Mouse (Mus musculus) urinary bladder, adult 18-20 months (tissue): Measurements from ENCODE around the gene Sirt6.
"Not testable (repeated sequence)": the region's sequence is repeated elsewhere in the genome, so short reads cannot be mapped to it uniquely, and the experiment has no call there.

Experiments used
- DNase-seq, 2 experiments: peaks; one replicate each; pipeline ENCODE4 v3.0.0; 2022; ENCODE audit warnings: low spot score in 2 of 2, mixed read lengths in 2 of 2

The Sirt6 gene

DNA sequence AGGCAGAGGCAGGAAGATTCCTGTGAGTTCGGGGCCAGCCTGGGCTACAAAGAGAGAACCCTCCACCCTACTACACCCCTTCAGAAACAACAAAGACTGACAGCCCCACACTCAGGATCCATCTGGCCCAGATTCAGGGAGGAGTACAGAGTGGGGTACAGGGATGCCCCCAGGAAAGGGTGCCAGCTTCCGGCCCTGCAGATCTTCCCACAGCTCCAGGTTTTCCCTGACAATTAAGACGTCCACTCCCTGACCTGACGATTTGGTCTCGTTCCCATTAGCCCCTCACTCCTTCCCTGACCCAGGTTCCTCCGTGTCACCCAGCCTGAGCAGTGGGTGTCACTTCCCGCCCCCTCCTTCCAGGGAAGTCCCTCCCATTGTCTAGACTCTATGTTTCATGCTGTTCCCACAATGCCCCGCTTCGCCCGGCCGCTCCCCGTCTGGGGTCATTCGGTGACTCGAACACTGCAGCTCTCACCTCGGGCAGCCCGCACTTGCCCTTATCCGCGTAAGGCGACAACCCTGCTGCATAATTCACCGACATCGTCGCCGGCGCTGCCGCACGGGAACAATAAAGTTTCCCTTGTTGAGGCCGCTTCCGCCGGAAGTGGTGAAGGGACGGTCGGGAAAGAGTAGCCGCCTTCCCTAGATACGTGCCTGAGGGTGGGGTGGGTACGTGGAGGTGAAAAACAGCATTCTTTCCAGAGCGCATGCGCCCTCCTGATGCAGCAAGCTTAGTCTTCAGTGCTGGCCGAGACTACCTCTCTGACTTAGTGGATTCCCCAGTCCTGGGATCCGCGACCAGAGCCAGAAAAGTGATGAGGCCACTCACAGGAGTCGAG, at the start of gene Sirt6:
TSS of gene Sirt6 (minus strand) at position 804 of the 842 bp plus-strand sequence.
- peak; percentile 89 to 90 for DNase-seq

DNA sequence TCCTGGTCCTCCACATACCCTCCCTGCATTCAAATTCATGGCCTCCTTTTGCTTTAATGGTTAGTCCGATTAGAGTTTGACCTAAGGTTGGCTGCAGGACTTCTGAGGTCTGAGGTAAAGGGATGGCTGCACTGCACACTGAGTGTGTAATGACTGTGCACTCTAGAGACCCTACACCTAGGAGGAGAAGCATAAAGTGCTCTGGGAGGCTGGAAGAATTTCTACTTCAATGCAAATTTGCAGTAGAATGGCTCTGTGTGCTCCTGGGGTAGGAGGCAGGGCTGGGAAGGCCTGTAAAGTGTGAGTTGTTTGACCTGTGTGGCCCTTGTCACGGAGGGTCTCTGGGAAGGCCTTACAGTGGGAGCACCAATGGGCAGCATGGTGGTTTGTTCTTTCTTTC, 28.6 kb upstream of the Sirt6 start:
- no peak for DNase-seq

DNA sequence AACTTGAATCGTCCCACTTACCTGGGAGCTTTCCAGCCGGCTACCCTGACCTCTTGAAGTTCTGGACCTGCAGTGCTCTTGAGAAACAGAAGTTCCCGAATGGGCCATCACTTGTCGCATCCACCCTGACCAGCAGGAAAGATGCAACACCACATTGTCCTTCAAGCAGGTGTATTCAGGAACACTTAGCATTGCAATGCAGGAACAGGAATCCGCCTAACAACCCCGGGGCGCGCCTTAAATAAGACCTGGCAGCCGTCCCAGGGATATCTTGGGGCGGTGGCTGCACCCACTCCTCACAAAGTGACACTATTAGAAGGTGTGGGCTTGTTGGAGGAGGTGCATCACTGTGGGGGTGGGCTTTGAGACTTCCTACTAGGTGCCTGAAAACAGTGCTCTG, 27.6 kb upstream of the Sirt6 start:
- DNase-seq: no peak

DNA sequence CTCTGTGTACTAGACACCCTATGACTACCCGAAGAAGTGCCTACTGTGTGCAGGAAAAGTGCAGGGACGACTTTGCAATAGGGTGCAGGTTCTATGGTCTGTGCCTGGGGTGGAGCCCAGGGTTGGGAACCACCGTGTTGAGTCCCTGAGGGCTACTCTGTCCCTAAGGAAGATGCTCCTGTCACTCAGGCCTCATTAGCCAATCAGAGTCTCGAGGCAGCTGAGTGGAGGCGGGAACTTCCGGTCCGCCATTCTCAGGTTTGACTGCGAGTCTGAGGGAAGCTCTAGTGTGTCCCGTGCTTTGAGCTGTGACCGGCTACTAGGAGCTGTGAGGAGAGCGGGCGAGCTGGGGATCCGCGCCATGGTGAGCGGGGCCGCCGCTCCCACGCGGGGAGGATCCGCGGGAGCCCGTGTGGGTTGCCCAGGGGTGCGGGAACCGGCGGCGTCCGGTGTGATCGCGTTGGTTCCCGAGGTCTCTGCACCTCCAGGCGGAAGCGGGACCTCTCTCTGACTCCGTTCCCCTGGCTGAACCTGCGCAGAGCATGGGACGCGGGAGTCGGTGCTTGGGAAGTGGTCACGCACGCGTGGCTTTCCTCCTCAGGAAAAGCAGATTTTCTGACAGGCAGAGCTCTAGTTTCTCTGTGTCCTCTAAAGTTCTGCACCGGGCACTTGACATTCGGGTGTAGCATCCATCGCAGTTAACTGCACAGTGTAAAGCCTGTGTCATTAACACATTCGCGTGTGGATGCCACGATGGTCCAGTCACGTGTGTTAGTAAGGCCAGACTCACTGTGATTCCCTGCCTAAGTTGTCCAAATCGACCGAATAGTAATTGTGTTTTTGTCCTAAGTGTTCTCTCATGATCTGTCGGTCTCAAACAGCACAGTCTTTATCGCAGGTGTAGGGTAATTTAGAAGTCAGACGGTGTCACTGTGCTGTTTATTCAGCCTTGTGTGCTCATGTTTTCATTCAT, 21.5 kb upstream of the Sirt6 start, which contains the start of gene Gm10778:
TSS of gene Gm10778 (plus strand) at position 257 of the 973 bp plus-strand sequence.
- DNase-seq: peak; percentile 76 to 80

DNA sequence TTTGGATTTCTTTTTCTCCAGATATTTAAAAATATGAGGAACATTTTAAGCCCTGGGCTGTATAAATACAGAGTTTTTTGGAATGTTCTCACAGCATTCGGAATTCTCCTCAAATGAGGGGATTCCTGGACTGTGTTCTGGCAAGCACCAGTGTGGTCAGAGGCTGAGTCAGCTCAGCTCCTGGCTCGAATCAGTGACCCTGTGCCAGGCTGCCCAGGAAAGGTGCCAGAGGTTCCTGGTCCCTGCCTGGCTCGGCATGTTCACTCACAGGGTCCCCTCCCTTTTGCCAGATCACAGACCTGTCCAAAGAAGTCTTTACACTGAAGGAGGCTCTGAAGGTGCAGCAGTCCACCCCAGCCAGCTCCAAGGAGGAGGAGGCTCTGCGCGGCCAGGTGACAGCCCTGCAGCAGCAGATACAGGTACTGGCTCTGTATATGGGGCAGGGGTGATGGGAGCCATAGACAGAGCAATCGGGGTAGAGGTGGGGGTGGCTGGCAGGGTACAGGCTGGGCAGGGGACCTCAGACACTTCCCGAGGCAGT, 18.5 kb upstream of the Sirt6 start:
- DNase-seq: no peak

DNA sequence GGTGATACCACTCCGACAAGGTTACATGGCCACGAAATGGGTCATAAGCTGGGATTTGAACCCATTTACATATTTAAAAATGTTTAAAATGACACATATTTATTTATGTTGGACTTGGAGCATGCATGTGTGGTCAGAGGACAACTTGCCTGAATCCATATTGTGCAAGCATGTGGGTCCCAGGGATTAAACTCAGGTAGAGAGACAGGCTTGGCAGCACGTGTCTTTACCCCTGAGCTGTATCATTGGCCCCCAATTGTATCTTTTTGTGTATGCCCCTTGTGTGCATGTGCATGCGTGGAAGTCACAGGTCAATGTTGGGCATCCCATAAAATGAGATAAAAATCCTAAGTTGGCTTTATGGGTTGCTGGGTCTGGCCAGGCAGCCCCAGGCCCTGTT, 17.8 kb upstream of the Sirt6 start:
- DNase-seq: no peak

DNA sequence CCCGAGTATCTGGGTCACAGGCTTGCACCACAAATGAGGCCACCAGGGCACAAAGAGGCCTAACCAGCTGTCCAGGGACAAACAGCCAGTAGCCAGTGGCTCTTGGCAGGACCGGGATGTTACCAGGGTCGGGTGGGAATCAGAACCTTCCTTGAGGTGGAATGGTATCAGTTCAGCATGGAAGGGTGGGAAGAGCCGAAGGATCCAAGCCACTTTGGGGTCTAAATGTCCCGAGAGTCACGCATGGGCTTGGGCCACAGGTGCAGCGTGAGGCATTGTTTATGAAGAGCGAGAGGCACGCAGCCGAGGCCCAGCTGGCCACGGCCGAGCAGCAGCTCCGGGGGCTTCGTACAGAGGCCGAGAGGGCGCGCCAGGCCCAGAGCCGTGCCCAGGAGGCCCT, 17.1 kb upstream of the Sirt6 start:
- DNase-seq: no peak

DNA sequence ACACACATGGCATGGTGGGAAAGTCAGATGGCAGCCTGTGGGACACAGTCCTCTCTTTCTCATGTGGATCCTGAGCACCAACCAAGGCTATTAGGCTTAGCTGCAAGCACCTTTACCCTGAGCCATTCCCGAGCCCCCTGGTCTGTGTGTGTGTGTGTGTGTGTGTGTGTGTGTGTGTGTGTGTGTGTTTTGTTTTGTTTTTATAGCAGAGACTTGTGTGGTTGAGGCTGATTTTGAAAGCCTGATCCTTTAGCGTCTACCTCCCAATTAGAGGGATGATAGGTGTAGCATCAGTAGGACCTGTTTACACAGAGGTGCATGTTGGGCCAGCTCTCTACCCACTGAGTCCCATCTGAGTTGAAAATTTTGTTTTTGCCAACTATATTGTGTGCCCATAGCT, 16.6 kb upstream of the Sirt6 start:
- DNase-seq: no peak

DNA sequence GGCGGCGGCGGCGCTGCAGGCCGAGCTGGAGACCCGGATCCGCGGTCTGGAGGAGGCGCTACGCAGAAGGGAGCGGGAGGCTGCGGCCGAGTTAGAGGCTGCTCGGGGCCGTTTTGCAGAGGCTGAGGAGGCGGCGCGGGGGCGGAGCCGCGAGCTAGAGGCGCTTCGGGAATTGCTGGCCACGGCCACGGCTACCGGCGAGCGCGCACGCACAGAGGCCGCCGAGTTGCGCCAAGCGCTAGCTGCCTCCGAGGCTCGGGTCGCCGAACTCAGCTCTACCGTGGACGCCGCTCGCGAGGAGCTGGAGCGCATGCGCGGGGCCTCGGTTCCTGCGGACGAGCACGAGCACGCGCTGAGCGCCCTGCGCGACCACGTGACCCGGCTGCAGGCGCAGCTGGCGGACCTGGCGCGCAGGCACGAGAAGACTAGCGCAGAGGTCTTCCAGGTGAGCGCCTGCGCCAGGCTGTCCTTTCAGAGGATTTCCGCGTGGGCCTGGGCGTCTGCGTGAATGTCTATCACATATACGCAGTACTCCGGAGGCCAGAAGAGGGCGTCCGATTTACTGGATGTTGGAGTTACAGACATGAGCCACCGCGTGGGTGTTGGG, 16.0 kb upstream of the Sirt6 start:
- peak; percentile 86 to 94 for DNase-seq

DNA sequence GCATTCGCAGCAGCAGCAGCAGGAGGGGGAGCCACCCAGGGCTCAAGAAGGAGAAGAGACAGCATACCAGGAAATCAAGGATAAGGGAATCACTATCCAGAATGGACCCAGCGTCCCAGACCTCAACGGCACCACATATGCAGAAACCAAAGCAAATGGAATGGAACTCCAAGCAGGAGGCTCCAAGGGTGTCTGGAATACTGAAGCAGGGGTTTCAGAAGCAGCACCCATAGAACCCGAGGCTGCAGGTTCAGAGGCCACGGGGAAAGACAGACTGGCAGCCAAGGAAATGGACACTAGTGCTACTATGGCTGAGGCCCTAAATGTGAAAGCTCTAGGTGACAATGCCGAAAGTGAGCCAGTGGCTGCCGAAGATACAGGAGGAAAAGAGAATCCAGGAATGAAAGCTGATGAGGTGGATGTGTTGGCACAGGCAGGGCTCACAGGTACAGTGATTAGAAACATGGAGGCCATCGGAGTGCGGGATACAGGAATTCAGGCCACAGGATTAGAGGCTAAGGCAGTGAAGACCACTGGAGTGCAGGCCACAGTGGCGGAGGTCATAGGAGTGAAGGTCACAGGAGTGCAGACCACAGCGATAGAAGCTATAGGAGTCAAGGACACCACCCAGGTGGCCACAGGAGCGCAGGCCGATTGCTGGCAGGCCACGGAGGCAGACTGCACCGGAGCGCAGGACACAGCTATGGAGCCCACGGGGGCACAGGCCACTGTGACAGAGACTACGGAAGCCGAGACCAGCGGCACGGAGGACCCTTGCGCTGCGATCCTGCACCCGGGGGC, 15.3 kb upstream of the Sirt6 start:
- no peak for DNase-seq

DNA sequence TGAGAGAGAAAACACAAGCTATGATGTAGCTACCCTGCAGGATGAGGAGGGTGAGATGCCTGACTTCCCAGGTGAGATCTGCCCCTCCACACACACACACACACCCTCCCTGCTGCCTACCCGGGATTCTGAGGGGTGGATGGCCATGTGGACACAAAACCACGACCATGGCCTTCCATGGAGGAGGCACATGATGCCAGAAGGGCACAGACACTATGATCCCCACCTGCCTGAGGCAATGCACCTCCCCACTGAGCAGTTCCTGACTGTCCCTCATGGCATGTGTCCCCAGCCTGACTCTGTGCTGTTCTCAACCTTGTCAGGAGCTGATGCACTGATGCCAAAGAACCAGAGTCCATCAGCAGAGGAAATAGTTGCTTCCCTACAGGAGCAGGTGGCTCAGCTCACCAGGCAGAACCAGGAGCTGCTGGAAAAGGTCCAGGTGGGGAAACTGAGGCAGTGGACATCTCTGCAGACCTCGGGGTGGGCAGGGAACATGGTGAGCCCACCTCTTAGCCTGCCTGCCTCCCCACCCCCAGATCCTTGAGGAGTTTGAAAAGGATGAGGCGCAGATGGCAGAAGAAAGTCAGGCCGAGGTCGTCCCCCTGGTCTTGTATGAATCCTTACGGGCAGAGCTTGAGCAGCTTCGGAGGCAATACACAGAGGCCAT, 14.5 kb upstream of the Sirt6 start:
- DNase-seq: no peak

DNA sequence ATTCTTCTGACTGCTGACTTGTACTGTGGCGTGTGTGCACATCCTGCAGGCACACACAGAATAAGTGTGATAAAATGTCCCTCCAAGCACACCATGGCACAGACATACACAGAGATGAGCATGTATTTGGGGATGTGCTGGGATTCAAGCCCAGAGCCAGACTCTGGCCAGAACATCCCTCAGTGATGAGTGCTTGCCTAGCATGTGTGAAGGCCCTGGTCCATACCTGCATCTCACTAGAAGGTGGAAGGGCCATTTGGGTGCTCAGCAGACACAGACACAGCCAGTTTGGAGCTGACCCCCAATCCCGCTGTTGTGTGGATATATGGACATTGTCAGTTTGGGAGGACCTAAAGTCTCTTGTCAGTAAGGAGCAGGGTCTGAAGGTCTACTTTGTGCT, 14.0 kb upstream of the Sirt6 start:
- no peak for DNase-seq

DNA sequence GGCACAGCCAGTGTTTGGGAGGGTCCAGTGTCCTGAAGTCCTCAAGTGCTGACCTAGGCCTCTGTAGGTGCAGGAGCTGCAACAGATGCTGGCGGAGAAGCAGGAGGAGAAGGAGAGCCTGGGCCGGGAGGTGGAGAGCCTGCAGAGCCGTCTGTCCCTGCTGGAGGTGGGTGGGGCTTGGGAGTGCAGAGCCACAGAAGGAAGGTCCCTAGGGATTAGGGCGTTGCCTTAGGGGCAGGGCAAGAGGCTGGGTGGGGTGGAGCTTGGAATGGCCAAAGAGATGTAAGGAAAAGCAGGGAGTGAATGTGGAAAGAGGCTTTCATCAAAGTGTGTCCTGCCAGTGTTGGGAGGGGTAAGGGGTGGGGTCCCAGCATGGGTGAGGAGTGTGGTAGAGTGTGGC, 13.2 kb upstream of the Sirt6 start:
- not testable (repeated sequence) for DNase-seq

DNA sequence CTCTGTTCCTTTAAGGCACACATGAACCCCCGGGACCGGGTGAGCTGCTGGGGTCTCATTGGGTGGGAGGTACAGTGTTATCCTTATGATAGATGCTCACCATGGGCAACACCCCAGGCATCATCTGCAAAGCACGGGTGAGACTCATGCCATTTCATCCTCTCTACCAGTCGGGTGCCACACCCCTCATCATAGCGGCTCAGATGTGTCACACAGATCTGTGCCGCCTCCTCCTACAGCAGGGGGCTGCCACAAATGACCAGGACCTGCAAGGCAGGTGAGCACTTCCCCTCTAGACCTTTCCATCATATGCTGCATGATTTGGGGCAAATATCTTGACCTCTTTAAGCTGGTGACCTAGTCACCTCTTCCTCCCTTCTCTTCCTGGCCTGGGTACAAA, 10.5 kb upstream of the Sirt6 start:
- DNase-seq: no peak

DNA sequence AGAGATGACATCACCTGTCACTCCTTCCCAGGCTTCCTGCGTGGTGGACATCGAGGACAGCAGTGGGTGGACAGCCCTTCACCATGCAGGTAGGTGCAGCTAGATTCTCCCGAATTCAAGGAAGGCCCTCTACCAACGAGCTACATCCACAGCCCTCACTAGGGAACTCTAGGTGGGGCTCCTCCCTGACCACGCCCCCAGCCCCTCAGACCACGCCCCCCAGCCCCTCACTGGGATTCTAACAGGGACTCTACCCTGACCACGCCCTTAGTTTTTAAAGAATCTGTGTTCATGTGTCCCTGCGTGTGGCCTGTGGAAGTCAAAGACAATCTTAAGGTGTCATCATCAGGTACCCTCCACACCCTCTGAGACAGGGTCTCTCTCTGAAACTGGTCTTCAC, 8.7 kb upstream of the Sirt6 start:
- DNase-seq: no peak

DNA sequence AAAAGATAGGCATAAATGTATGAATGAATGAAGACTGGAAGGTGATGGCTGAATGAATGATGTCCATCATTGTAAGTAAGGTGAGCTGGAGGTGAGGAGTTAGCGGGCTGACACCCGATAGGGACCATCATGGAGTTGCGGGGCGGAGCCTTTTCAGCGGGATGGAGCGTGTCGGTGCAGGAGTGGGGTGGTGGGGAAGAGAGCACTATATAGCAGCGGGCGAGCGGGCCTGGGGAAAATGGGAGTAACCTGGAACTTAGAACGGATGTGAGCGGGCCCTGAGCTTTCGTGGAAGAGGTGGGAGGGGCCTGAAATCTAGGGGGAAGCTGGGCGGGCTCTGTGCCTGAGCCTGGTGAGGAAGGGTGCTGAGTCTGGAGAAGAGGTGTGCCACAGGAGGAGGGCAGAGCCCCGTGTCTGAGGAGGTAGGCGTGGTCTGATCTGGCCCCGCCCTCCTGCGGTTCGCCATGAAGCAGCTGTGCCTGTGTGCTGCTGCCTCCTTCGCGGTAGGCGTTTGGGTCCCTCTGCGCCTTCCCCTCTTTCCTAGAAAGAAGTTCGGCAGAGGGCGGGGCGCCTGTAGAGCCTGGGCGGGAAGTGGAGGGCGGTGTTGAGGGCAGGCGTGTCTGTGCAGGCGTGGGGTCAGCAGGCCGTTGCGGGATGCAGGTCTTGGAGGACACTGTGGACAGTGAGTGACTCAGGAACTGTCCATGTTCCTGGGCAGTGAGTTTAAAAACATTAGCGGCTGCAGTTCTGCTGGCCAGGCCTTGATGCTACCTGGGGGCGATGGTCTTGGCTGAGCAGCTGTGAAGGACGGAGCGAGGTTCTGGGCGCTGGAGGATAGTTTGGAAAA, 5.9 kb upstream of the Sirt6 start:
- peak; percentile 68 to 70 for DNase-seq

DNA sequence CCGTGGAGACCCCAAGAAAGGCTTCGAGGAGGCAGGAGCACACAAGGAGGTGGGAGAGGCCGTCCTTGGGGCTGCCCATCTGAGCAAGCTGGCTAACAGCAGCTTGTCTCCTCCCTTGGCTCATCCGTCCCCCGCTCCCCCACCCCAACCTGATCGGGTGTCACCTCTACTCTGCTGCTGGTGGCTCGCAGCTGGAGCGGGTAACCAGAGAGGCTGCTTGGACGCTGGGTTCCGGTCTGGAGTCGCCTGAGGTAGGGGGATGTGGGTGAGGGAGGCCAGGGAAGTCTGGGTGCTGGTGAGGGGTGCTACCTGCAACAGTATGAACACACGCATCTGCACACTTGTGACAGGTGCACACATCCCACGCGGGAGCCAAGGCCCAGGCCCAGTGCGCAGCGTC, 793 bp upstream of the Sirt6 start, which contains the start of gene Ankrd24:
TSS of gene Ankrd24 (plus strand) at position 151 of the 400 bp plus-strand sequence.
- DNase-seq: no peak

DNA sequence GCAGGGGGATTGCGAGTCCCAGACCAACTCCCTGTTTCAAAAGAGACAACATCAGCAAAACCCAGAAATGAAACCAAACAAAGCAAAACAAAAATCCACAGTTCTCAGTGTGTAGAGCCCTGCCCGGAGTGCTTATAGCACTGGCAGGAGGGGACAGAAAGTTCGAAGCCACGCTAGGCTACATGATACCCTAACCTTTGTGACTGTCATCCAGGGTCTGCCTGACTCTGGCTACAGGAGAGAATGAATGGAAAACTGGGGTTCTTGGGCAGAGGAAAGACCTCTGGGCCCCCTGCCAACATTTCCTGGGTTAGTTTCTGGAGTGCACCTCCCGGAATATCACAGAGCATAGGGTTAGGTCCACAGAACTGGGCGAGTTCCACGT, 231 bp upstream of the Sirt6 start:
- DNase-seq: no peak
